Mouse (Mus musculus): ENCODE measurements around the gene Dnaja1.

Gene Dnaja1

GRCm38 (mm10) chr4:40757157-40757779 is 35.3 kb downstream of the Dnaja1 start:
- DNase-seq: no peak

GRCm38 (mm10) chr4:40757780-40758420 is 36.0 kb downstream of the Dnaja1 start, which contains the start of gene Smu1:
Smu1 (minus strand) TSS chr4:40757923.
- DNase-seq: peak; percentile 98

- no peak for DNase-seq
Measured at GRCm38 (mm10) chr4:40759876-40760275, 37.9 kb downstream of the Dnaja1 start.

- DNase-seq: peak; percentile 89
Measured at GRCm38 (mm10) chr4:40774279-40775259, 52.6 kb downstream of the Dnaja1 start.

- no peak for DNase-seq
Measured at GRCm38 (mm10) chr4:40776416-40776815, 54.5 kb downstream of the Dnaja1 start.

GRCm38 (mm10) chr4:40777116-40777515 is 55.2 kb downstream of the Dnaja1 start:
- no peak for DNase-seq

GRCm38 (mm10) chr4:40778656-40779055 is 56.7 kb downstream of the Dnaja1 start:
- no peak for DNase-seq

- no peak for DNase-seq
Measured at GRCm38 (mm10) chr4:40781143-40781542, 59.2 kb downstream of the Dnaja1 start.

GRCm38 (mm10) chr4:40781797-40782495 is 60.0 kb downstream of the Dnaja1 start:
- DNase-seq: peak; percentile 51

- DNase-seq: no peak
Measured at GRCm38 (mm10) chr4:40783049-40783448, 61.1 kb downstream of the Dnaja1 start.

GRCm38 (mm10) chr4:40784556-40785169 is 62.7 kb downstream of the Dnaja1 start:
- DNase-seq: no peak

GRCm38 (mm10) chr4:40785620-40786166 is 63.7 kb downstream of the Dnaja1 start:
- no peak for DNase-seq

GRCm38 (mm10) chr4:40786578-40786977 is 64.6 kb downstream of the Dnaja1 start:
- no peak for DNase-seq
